Mouse (Mus musculus) ES-CJ7 (cell line): ENCODE results near the gene Gse1.
A peak's percentile ranks its signal among the peaks of the same experiment; 100 is the strongest.

Experiments used
- DNase-seq: peaks from one replicate; pipeline ENCODE4 v3.0.0; 2011; ENCODE audit warnings: low read depth, low spot score

Gene Gse1

GRCm38 (mm10) chr8:120273430-120273829 lies 45.2 kb downstream of the Gse1 start:
- no peak for DNase-seq

- DNase-seq: peak; percentile 97
These were observed 48.0 kb downstream of the Gse1 start for GRCm38 (mm10) chr8:120276051-120276890.

GRCm38 (mm10) chr8:120276891-120277426 lies 48.7 kb downstream of the Gse1 start:
- peak; percentile 86 for DNase-seq

- DNase-seq: no peak
These were observed 49.8 kb downstream of the Gse1 start for GRCm38 (mm10) chr8:120278009-120278408.

- no peak for DNase-seq
These were observed 51.2 kb downstream of the Gse1 start for GRCm38 (mm10) chr8:120279418-120279817.

- peak; percentile 83 for DNase-seq
These were observed 53.2 kb downstream of the Gse1 start for GRCm38 (mm10) chr8:120281487-120281886.

GRCm38 (mm10) chr8:120282465-120282864 lies 54.2 kb downstream of the Gse1 start:
- no peak for DNase-seq

GRCm38 (mm10) chr8:120284265-120284664 lies 56.0 kb downstream of the Gse1 start:
- no peak for DNase-seq

GRCm38 (mm10) chr8:120285033-120285432 lies 56.8 kb downstream of the Gse1 start:
- no peak for DNase-seq

- no peak for DNase-seq
These were observed 57.6 kb downstream of the Gse1 start for GRCm38 (mm10) chr8:120285878-120286277.

GRCm38 (mm10) chr8:120288122-120288908 lies 60.1 kb downstream of the Gse1 start:
- DNase-seq: peak; percentile 94

- no peak for DNase-seq
These were observed 60.9 kb downstream of the Gse1 start for GRCm38 (mm10) chr8:120289191-120289590.

GRCm38 (mm10) chr8:120289698-120290181 lies 61.5 kb downstream of the Gse1 start:
- no peak for DNase-seq

GRCm38 (mm10) chr8:120290614-120291013 lies 62.4 kb downstream of the Gse1 start:
- no peak for DNase-seq

GRCm38 (mm10) chr8:120291650-120292049 lies 63.4 kb downstream of the Gse1 start:
- DNase-seq: no peak

- DNase-seq: no peak
These were observed 64.3 kb downstream of the Gse1 start for GRCm38 (mm10) chr8:120292316-120293107.

- no peak for DNase-seq
These were observed 65.4 kb downstream of the Gse1 start for GRCm38 (mm10) chr8:120293421-120294357.

- DNase-seq: no peak
These were observed 67.0 kb downstream of the Gse1 start for GRCm38 (mm10) chr8:120294982-120295870.

- DNase-seq: no peak
These were observed 68.7 kb downstream of the Gse1 start for GRCm38 (mm10) chr8:120297000-120297399.
